Mouse (Mus musculus) limb, embryonic 10.5 days (tissue): Measurements from ENCODE around the gene Atg2b. TPM values are rescaled to one million over a fixed set of nuclear protein-coding genes. Genes with fewer than 3 reads are reported as not detected.

Experiments
- DNase-seq: peaks from one replicate; pipeline ENCODE4 v3.0.0-alpha.2; 2017; ENCODE audit warnings: low spot score
- H3K27ac ChIP-seq: fragments of 300-500 bp; sonication (generic); 2 replicates; pipeline ENCODE4 v1.5.1; 2016; ENCODE audit warnings: mild to moderate bottlenecking
- H3K27me3 ChIP-seq: fragments of 300-500 bp; sonication (generic); 2 replicates; pipeline ENCODE4 v1.6.1; 2016; ENCODE audit warnings: low read depth, mild to moderate bottlenecking; ENCODE audit not compliant: poor library complexity, severe bottlenecking
- H3K36me3 ChIP-seq: fragments of 300-500 bp; sonication (generic); 2 replicates; pipeline ENCODE4 v1.6.1; 2016; ENCODE audit warnings: mild to moderate bottlenecking, moderate library complexity
- H3K4me1 ChIP-seq: fragments of 300-500 bp; sonication (generic); 2 replicates; pipeline ENCODE4 v1.6.1; 2016
- H3K4me3 ChIP-seq: fragments of 300-500 bp; sonication (generic); 2 replicates; pipeline ENCODE4 v1.5.1; 2016; ENCODE audit warnings: mild to moderate bottlenecking, moderate library complexity
- H3K9me3 ChIP-seq: fragments of 300-500 bp; sonication (generic); replicated peaks from 2 replicates; pipeline ENCODE4 v1.6.1; 2016; ENCODE audit warnings: mild to moderate bottlenecking
- whole genome bisulfite sequencing: fragments of 180-500 bp; shearing (Covaris S2); methylation state at CpG from one replicate; pipeline ENCODE4 v1.1.7; 2016; 5-methylcytosine and 5-hydroxymethylcytosine counted together
- polyA plus RNA-seq: library from polyadenylated mRNA; unstranded; fragments of >200 nt; fragmentation: Nextera tagmentation; extraction: Ambion mirVana; gene quantifications from 2 replicates; pipeline ENCODE4 v1.2.1, GENCODE M21; 2016

Gene Atg2b
- polyA plus RNA-seq, 1 experiment from 2014 or later = 14.0 TPM

GRCm38 (mm10) chr12:105642770-105643321 is 42.2 kb downstream of the Atg2b start:
- H3K4me1 ChIP-seq = no peaks in the 10 kb centered on the region
- no peaks in the 10 kb centered on the region for H3K27me3 ChIP-seq
- 95% methylated on average over 11 of the region's 11 CpGs for WGBS
- no peak for DNase-seq
- H3K4me3 ChIP-seq = no peak overlapping the region
- no peaks in the 10 kb centered on the region for H3K9me3 ChIP-seq
- peaks cover 100% of the 10 kb centered on the region for H3K36me3 ChIP-seq
- no peak overlapping the region for H3K27ac ChIP-seq

GRCm38 (mm10) chr12:105637554-105637953 is 47.5 kb downstream of the Atg2b start:
- Histone ChIP-seq H3K9me3 (no peaks in the 10 kb centered on the region), H3K27me3 (no peaks in the 10 kb centered on the region), H3K4me3 (no peak overlapping the region), H3K27ac (no peak overlapping the region), H3K36me3 (peaks cover 100% of the 10 kb centered on the region), H3K4me1 (no peaks in the 10 kb centered on the region)
- WGBS = 79% methylated on average over 4 of the region's 4 CpGs
- no peak for DNase-seq

- Histone ChIP-seq H3K9me3 (no peaks in the 10 kb centered on the region), H3K4me1 (no peaks in the 10 kb centered on the region), H3K4me3 (no peak overlapping the region), H3K27ac (no peak overlapping the region), H3K36me3 (peaks cover 100% of the 10 kb centered on the region), H3K27me3 (no peaks in the 10 kb centered on the region)
- 96% methylated on average over 9 of the region's 9 CpGs for WGBS
- no peak for DNase-seq
Observed at GRCm38 (mm10) chr12:105636551-105636950, 48.5 kb downstream of the Atg2b start.

- WGBS = 93% methylated on average over 13 of the region's 13 CpGs
- Histone ChIP-seq H3K36me3 (peaks cover 89% of the 10 kb centered on the region), H3K4me3 (no peak overlapping the region), H3K27me3 (no peaks in the 10 kb centered on the region), H3K27ac (no peak overlapping the region), H3K9me3 (no peaks in the 10 kb centered on the region), H3K4me1 (no peaks in the 10 kb centered on the region)
- DNase-seq = no peak
Observed at GRCm38 (mm10) chr12:105634374-105635067, 50.5 kb downstream of the Atg2b start.

- Histone ChIP-seq H3K36me3 (peaks cover 69% of the 10 kb centered on the region), H3K9me3 (no peaks in the 10 kb centered on the region), H3K4me1 (peaks cover 4% of the 10 kb centered on the region), H3K27me3 (no peaks in the 10 kb centered on the region), H3K27ac (no peak overlapping the region), H3K4me3 (no peak overlapping the region)
- WGBS = 43% methylated on average over 7 of the region's 7 CpGs
- no peak for DNase-seq
Observed at GRCm38 (mm10) chr12:105625798-105626197, 59.2 kb downstream of the Atg2b start.

GRCm38 (mm10) chr12:105622981-105623539 is 62.0 kb downstream of the Atg2b start:
- peaks cover 79% of the 10 kb centered on the region for H3K36me3 ChIP-seq
- no peak overlapping the region for H3K27ac ChIP-seq
- peaks cover 4% of the 10 kb centered on the region for H3K4me1 ChIP-seq
- no peak for DNase-seq
- H3K9me3 ChIP-seq = no peaks in the 10 kb centered on the region
- H3K4me3 ChIP-seq = no peak overlapping the region
- 94% methylated on average over 12 of the region's 12 CpGs for WGBS
- H3K27me3 ChIP-seq = no peaks in the 10 kb centered on the region

- H3K27me3 ChIP-seq = no peaks in the 10 kb centered on the region
- peaks cover 4% of the 10 kb centered on the region for H3K4me1 ChIP-seq
- no peak overlapping the region for H3K27ac ChIP-seq
- H3K36me3 ChIP-seq = peaks cover 80% of the 10 kb centered on the region
- no peak for DNase-seq
- no peak overlapping the region for H3K4me3 ChIP-seq
- no peaks in the 10 kb centered on the region for H3K9me3 ChIP-seq
- 94% methylated on average over 7 of the region's 7 CpGs for WGBS
Observed at GRCm38 (mm10) chr12:105622048-105622447, 63.0 kb downstream of the Atg2b start.

- no peak for DNase-seq
- Histone ChIP-seq H3K9me3 (no peaks in the 10 kb centered on the region), H3K4me1 (no peaks in the 10 kb centered on the region), H3K4me3 (no peak overlapping the region), H3K36me3 (peaks cover 39% of the 10 kb centered on the region), H3K27me3 (no peaks in the 10 kb centered on the region), H3K27ac (no peak overlapping the region)
- WGBS = 93% methylated on average over 10 of the region's 10 CpGs
Observed at GRCm38 (mm10) chr12:105613559-105613958, 71.5 kb downstream of the Atg2b start.

- H3K27me3 ChIP-seq = no peaks in the 10 kb centered on the region
- peaks cover 21% of the 10 kb centered on the region for H3K36me3 ChIP-seq
- H3K27ac ChIP-seq = no peak overlapping the region
- H3K4me3 ChIP-seq = no peak overlapping the region
- no peaks in the 10 kb centered on the region for H3K4me1 ChIP-seq
- peak; percentile 88 for DNase-seq
- H3K9me3 ChIP-seq = no peaks in the 10 kb centered on the region
- WGBS = 17% methylated on average over 7 of the region's 7 CpGs
Observed at GRCm38 (mm10) chr12:105611748-105612147, 73.3 kb downstream of the Atg2b start.

GRCm38 (mm10) chr12:105611045-105611444 is 74.0 kb downstream of the Atg2b start:
- peaks cover 1% of the 10 kb centered on the region for H3K4me1 ChIP-seq
- DNase-seq = no peak
- H3K27me3 ChIP-seq = no peaks in the 10 kb centered on the region
- WGBS = 93% methylated on average over 2 of the region's 2 CpGs
- no peak overlapping the region for H3K27ac ChIP-seq
- H3K36me3 ChIP-seq = peaks cover 14% of the 10 kb centered on the region
- H3K9me3 ChIP-seq = no peaks in the 10 kb centered on the region
- H3K4me3 ChIP-seq = no peak overlapping the region

GRCm38 (mm10) chr12:105606881-105607280 is 78.1 kb downstream of the Atg2b start:
- 81% methylated on average over 4 of the region's 4 CpGs for WGBS
- Histone ChIP-seq H3K4me3 (no peak overlapping the region), H3K4me1 (peaks cover 22% of the 10 kb centered on the region), H3K9me3 (no peaks in the 10 kb centered on the region), H3K36me3 (no peaks in the 10 kb centered on the region), H3K27me3 (no peaks in the 10 kb centered on the region), H3K27ac (no peak overlapping the region)
- no peak for DNase-seq

GRCm38 (mm10) chr12:105605212-105605611 is 79.8 kb downstream of the Atg2b start:
- Histone ChIP-seq H3K27me3 (no peaks in the 10 kb centered on the region), H3K4me3 (no peak overlapping the region), H3K27ac (0 out of 2 replicates have a peak overlapping the region, but pooled peaks have one; percentile 42), H3K4me1 (peaks cover 26% of the 10 kb centered on the region), H3K9me3 (no peaks in the 10 kb centered on the region), H3K36me3 (no peaks in the 10 kb centered on the region)
- DNase-seq = no peak
- WGBS = 25% methylated on average over 8 of the region's 8 CpGs

- no peak overlapping the region for H3K27ac ChIP-seq
- no peaks in the 10 kb centered on the region for H3K27me3 ChIP-seq
- no peak overlapping the region for H3K4me3 ChIP-seq
- peaks cover 39% of the 10 kb centered on the region for H3K4me1 ChIP-seq
- H3K9me3 ChIP-seq = no peaks in the 10 kb centered on the region
- no peak for DNase-seq
- no peaks in the 10 kb centered on the region for H3K36me3 ChIP-seq
- WGBS = 89% methylated on average over 11 of the region's 11 CpGs
Observed at GRCm38 (mm10) chr12:105603904-105604303, 81.1 kb downstream of the Atg2b start.
